Mouse (Mus musculus) heart, embryonic 12.5 days (tissue): ENCODE results near the gene Tle4. TPM values are rescaled to one million over a fixed set of nuclear protein-coding genes. Genes with fewer than 3 reads are reported as not detected.

ENCODE experiments used
- ATAC-seq: fragments of 200-750 bp; cut with Nextera tagmentation; 2 replicates; pipeline ENCODE4 v1.8.0; 2017; ENCODE audit warnings: moderate TSS enrichment, moderate library complexity; ENCODE audit not compliant: insufficient number of reproducible peaks, low FRiP score
- H3K27ac ChIP-seq: fragments of 300-500 bp; sonication (generic); 2 replicates; pipeline ENCODE4 v1.5.1; 2016; ENCODE audit warnings: mild to moderate bottlenecking, moderate library complexity; ENCODE audit not compliant: poor library complexity, severe bottlenecking
- H3K27me3 ChIP-seq: fragments of 300-500 bp; sonication (generic); replicated peaks from 2 replicates; pipeline ENCODE4 v1.6.1; 2016; ENCODE audit warnings: mild to moderate bottlenecking, moderate library complexity
- H3K36me3 ChIP-seq: fragments of 300-500 bp; sonication (generic); 2 replicates; pipeline ENCODE4 v1.6.1; 2016; ENCODE audit warnings: mild to moderate bottlenecking, moderate library complexity
- H3K4me1 ChIP-seq: fragments of 300-500 bp; sonication (generic); replicated peaks from 2 replicates; pipeline ENCODE4 v1.6.1; 2016; ENCODE audit warnings: mild to moderate bottlenecking
- H3K4me2 ChIP-seq: fragments of 300-500 bp; sonication (generic); 2 replicates; pipeline ENCODE4 v1.6.1; 2016; ENCODE audit warnings: mild to moderate bottlenecking, moderate library complexity
- H3K4me3 ChIP-seq: fragments of 300-500 bp; sonication (generic); 2 replicates; pipeline ENCODE4 v1.5.1; 2016; ENCODE audit warnings: mild to moderate bottlenecking
- H3K9ac ChIP-seq: fragments of 300-500 bp; sonication (generic); 2 replicates; pipeline ENCODE4 v1.6.1; 2016; ENCODE audit warnings: mild to moderate bottlenecking, moderate library complexity
- H3K9me3 ChIP-seq: fragments of 300-500 bp; sonication (generic); replicated peaks from 2 replicates; pipeline ENCODE4 v1.6.1; 2016; ENCODE audit warnings: mild to moderate bottlenecking, moderate library complexity
- WGBS: fragments of 180-500 bp; shearing (Covaris S2); methylation state at CpG from one replicate; pipeline ENCODE4 v1.1.7; 2016; 5-methylcytosine and 5-hydroxymethylcytosine counted together
- polyA plus RNA-seq: library from polyadenylated mRNA; unstranded; fragments of >200 nt; fragmentation: Nextera tagmentation; extraction: Ambion mirVana; gene quantifications from 2 replicates; pipeline ENCODE4 v1.2.1, GENCODE M21; 2016

The Tle4 gene
- polyA plus RNA-seq, 1 experiment from 2014 or later = 10.9 TPM

DNA sequence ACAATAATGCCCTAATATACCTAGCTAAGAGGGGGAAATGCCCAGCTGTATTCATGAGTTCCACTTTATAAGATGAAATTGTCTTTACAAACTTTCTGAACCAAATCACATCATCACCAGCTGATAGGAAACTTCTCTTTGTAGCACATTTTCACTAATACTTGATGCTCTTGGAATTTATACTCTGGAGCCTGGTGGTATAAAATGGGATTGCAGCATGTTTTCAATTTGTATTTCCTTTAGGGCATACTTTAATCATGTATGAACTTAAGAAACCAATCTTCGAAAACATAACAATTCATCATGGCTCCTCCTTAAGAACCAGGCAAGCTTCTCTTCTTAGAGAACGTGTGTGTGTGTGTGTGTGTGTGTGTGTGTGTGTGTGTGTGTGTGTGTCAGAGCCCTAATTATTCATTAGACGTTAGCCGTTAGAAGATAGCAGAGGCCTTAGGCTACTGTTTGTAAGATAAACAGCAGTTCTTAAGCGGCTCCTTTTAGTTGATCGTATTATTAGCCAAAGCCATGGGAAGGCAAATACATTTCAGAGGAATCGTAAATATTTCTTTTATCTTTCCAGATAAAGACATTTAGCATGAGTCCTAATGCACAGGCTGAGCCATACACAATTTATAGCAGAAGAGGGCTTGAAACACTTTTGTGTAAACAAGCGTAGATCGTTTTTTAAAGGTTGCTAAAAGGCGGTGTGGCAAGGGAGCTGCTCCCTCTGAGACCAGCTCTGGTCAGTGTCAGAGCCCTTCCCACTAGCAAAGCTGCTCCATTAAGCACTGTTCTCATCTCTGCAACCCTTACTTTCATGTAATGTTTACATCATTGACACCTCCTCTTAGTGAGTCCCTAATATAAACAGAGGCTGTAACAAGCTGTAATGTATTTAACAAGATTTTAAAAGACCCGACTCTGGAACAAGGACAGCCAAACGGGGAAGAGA lies 173.6 kb downstream of the Tle4 start:
- no peak overlapping the region for H3K4me2 ChIP-seq
- WGBS = 21% methylated on average over 12 of the region's 12 CpGs
- no peaks in the 10 kb centered on the region for H3K9me3 ChIP-seq
- peaks cover 17% of the 10 kb centered on the region for H3K27me3 ChIP-seq
- H3K27ac ChIP-seq = no peak overlapping the region
- H3K9ac ChIP-seq = no peak overlapping the region
- no peaks in the 10 kb centered on the region for H3K36me3 ChIP-seq
- H3K4me1 ChIP-seq = peaks cover 24% of the 10 kb centered on the region
- no peak for ATAC-seq
- no peak overlapping the region for H3K4me3 ChIP-seq

GRCm38 (mm10) chr19:14421691-14422090 lies 176.2 kb downstream of the Tle4 start:
- Histone ChIP-seq H3K27me3 (peaks cover 43% of the 10 kb centered on the region), H3K9me3 (no peaks in the 10 kb centered on the region), H3K4me1 (peaks cover 20% of the 10 kb centered on the region), H3K9ac (no peak overlapping the region), H3K4me3 (no peak overlapping the region), H3K27ac (no peak overlapping the region), H3K36me3 (no peaks in the 10 kb centered on the region), H3K4me2 (no peak overlapping the region)
- 90% methylated on average over 5 of the region's 5 CpGs for WGBS
- ATAC-seq = no peak

DNA sequence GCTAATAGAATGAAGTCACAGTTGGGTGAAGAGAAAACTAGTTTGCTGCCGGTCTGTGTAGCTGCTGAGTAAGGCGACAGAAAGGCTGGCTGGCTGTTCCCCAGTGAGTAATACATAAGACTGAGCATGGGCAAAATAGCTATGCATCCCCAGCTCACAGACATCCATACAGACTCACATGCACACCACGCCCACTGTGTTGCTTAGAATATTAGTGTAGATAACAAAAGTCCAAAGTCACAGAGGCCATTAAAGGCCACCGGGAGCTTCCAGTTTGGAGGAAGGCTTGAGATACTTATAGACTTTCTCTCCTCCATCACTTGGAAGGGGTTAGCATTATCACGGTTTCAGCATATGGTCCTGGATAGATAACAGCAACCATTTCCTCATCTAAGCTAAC lies 178.0 kb downstream of the Tle4 start:
- Histone ChIP-seq H3K4me3 (no peak overlapping the region), H3K36me3 (no peaks in the 10 kb centered on the region), H3K9ac (no peak overlapping the region), H3K4me2 (no peak overlapping the region), H3K27me3 (peaks cover 58% of the 10 kb centered on the region), H3K4me1 (0 out of 2 replicates have a peak, but pooled peaks cover 6% of the 10 kb centered on the region), H3K9me3 (no peaks in the 10 kb centered on the region), H3K27ac (no peak overlapping the region)
- no peak for ATAC-seq
- WGBS = 61% methylated on average over 5 of the region's 5 CpGs

DNA sequence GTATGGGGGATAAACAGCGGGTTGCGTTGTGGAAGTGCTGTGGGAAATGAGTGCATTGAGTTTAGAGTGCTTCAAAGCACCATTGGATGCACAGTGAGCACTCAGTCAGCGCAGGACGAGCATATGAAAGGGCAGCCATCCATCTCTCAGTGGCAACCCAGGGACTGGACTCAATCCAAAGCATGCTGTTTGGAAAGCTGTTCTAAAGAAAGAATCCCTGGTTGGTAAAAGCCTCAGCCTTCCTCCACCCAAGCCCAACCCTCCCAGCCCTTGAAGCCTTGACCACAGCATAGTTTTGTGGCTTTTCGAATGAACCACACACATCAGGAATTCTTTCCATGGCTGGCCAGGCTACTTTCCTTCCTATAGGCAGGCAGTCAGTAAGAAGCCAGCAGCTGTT lies 181.0 kb downstream of the Tle4 start:
- H3K9ac ChIP-seq = no peak overlapping the region
- peaks cover 76% of the 10 kb centered on the region for H3K27me3 ChIP-seq
- no peaks in the 10 kb centered on the region for H3K4me1 ChIP-seq
- H3K4me2 ChIP-seq = no peak overlapping the region
- H3K36me3 ChIP-seq = no peaks in the 10 kb centered on the region
- no peaks in the 10 kb centered on the region for H3K9me3 ChIP-seq
- no peak overlapping the region for H3K27ac ChIP-seq
- 73% methylated on average over 5 of the region's 5 CpGs for WGBS
- H3K4me3 ChIP-seq = no peak overlapping the region
- ATAC-seq = no peak

DNA sequence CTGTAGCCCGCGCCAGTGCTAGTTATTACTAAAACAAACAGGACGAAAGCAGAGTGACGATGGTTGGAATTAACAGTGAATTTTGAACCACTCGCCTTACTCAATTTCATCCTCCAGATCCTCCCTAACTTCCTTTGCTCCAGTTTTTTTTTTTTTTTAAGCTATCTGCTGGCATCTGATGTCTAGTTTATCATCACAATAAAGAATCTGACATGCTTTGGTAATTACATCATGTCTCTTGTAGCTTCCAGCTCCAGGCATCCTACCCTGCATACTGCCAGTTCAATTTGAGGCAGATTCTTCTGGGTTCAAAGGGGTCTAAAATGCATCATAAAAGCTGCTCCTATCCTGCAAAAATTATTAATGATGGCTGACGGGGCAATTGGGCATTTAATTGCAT lies 181.9 kb downstream of the Tle4 start:
- H3K4me3 ChIP-seq = no peak overlapping the region
- no peaks in the 10 kb centered on the region for H3K36me3 ChIP-seq
- no peak overlapping the region for H3K9ac ChIP-seq
- 75% methylated on average over 6 of the region's 6 CpGs for whole genome bisulfite sequencing
- H3K4me2 ChIP-seq = no peak overlapping the region
- no peaks in the 10 kb centered on the region for H3K4me1 ChIP-seq
- peaks cover 73% of the 10 kb centered on the region for H3K27me3 ChIP-seq
- no peaks in the 10 kb centered on the region for H3K9me3 ChIP-seq
- no peak overlapping the region for H3K27ac ChIP-seq
- ATAC-seq = no peak

DNA sequence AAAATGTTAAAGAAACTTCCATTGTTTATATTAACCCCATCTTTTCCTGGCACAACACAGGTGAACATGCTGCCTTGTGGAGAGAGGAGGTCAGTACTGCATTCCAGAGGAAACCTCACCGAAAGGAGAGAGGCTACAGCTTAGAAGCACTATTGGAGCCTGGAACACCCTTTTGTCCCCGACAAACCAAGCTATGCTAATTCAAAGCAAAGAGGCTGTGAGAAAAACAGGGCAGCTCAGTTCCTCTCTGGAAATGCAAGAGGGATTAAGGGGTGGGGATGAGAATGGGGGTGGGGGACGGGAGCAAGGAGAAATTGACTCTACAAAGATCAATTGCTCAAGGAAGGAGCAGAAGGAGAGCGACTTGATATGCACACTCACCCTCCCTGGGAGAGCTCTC lies 182.9 kb downstream of the Tle4 start:
- Histone ChIP-seq H3K27me3 (peaks cover 75% of the 10 kb centered on the region), H3K27ac (no peak overlapping the region)
- no peak for ATAC-seq

DNA sequence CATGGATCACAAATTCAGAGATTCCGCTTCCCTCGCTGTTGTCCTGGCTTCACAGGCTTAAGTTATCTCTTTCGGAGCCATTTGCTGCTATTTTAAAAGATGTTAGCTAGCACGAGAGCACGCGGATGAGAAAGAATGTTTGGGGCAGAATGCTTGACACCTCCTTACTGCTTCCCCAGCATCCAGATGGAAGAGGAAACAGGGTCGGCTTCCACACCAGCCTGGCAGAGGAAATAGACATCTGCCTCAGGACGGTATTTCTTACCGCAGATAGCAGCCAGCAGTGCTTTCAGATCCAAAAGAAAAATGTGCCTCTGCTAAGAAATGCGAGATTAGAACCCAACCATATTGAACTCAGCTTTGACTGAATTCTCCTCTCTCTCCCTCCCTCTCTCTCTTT lies 191.2 kb downstream of the Tle4 start:
- WGBS = 24% methylated on average over 10 of the region's 10 CpGs
- no peak overlapping the region for H3K4me3 ChIP-seq
- H3K9ac ChIP-seq = no peak overlapping the region
- H3K36me3 ChIP-seq = no peaks in the 10 kb centered on the region
- H3K4me2 ChIP-seq = 0 out of 2 replicates have a peak overlapping the region, but pooled peaks have one; percentile 25
- peaks cover 5% of the 10 kb centered on the region for H3K4me1 ChIP-seq
- H3K9me3 ChIP-seq = no peaks in the 10 kb centered on the region
- peaks cover 53% of the 10 kb centered on the region for H3K27me3 ChIP-seq
- H3K27ac ChIP-seq = no peak overlapping the region
- ATAC-seq = no peak

More for the DNA sequence above, 182.9 kb downstream of the Tle4 start:
- no peaks in the 10 kb centered on the region for H3K36me3 ChIP-seq
- no peaks in the 10 kb centered on the region for H3K4me1 ChIP-seq
- no peak overlapping the region for H3K9ac ChIP-seq
- no peak overlapping the region for H3K4me3 ChIP-seq
- no peaks in the 10 kb centered on the region for H3K9me3 ChIP-seq
- H3K4me2 ChIP-seq = no peak overlapping the region
- 22% methylated on average over 4 of the region's 4 CpGs for WGBS
